Mouse (Mus musculus) heart, postnatal 0 days (tissue): ENCODE results near the gene Prmt3.

Source experiments
- CTCF ChIP-seq: IDR thresholded peaks from 2 replicates; pipeline ENCODE4 v1.5.1; 2016; ENCODE audit warnings: antibody characterized with exemption, control low read depth, low read depth
- EP300 ChIP-seq: IDR thresholded peaks from 2 replicates; pipeline ENCODE4 v1.6.1; 2016; ENCODE audit warnings: antibody characterized with exemption, low read depth

DNA sequence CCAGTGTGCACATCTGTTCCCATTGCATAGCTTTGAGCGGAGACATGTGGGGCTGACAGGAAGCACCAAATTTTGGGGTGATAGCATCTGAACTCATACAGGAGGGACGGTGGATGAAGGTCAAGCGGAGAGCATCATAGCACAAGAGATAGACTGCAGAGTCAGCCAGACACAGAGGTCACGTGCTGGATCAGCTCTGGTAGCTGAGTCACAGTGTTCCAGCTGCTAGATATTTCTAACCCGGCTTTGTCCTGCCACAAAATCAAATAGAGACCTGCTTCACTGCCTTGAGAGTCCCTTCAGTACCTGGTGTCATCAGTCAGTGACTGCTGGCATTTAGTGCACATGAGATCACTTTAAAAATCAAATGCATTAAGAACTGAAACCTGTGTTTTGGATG lies 91.5 kb downstream of the Prmt3 start:
- TF ChIP-seq CTCF (no peak), EP300 (no peak)
